Mouse (Mus musculus) neural tube, embryonic 13.5 days (tissue): ENCODE results near the gene Gm9. TPM values are rescaled to one million over a fixed set of nuclear protein-coding genes. Genes with fewer than 3 reads are reported as not detected.
A peak's percentile ranks its signal among the peaks of the same experiment; 100 is the strongest.
"Not testable (repeated sequence)": the region's sequence is repeated elsewhere in the genome, so short reads cannot be mapped to it uniquely, and the experiment has no call there.

ENCODE experiments used
- ATAC-seq: fragments of 200-750 bp; cut with Nextera tagmentation; 2 replicates; pipeline ENCODE4 v1.8.0; 2017; ENCODE audit warnings: low read depth, mild to moderate bottlenecking, moderate TSS enrichment, moderate library complexity
- H3K27ac ChIP-seq: fragments of 300-500 bp; sonication (generic); replicated peaks from 2 replicates; pipeline ENCODE4 v1.5.1; 2015; ENCODE audit warnings: moderate library complexity, mild to moderate bottlenecking, inconsistent platforms
- H3K27me3 ChIP-seq: fragments of 300-500 bp; sonication (generic); 2 replicates; pipeline ENCODE4 v1.6.1; 2015; ENCODE audit warnings: mild to moderate bottlenecking, inconsistent platforms
- H3K36me3 ChIP-seq: fragments of 300-500 bp; sonication (generic); 2 replicates; pipeline ENCODE4 v1.6.1; 2015; ENCODE audit warnings: mild to moderate bottlenecking, inconsistent platforms
- H3K4me1 ChIP-seq: fragments of 300-500 bp; sonication (generic); replicated peaks from 2 replicates; pipeline ENCODE4 v1.6.1; 2015; ENCODE audit warnings: inconsistent platforms
- H3K4me2 ChIP-seq: fragments of 300-500 bp; sonication (generic); 2 replicates; pipeline ENCODE4 v1.6.1; 2015; ENCODE audit warnings: inconsistent platforms, mild to moderate bottlenecking, moderate library complexity
- H3K4me3 ChIP-seq: fragments of 300-500 bp; sonication (generic); 2 replicates; pipeline ENCODE4 v1.5.1; 2015; ENCODE audit warnings: mild to moderate bottlenecking, inconsistent platforms
- H3K9ac ChIP-seq: fragments of 300-500 bp; sonication (generic); 2 replicates; pipeline ENCODE4 v1.6.1; 2015; ENCODE audit warnings: moderate library complexity, mild to moderate bottlenecking, inconsistent platforms
- H3K9me3 ChIP-seq: fragments of 300-500 bp; sonication (generic); 2 replicates; pipeline ENCODE4 v1.6.1; 2016; ENCODE audit warnings: inconsistent platforms
- WGBS: fragments of 180-500 bp; shearing (Covaris S2); methylation state at CpG from one replicate; pipeline ENCODE4 v1.1.7; 2015; 5-methylcytosine and 5-hydroxymethylcytosine counted together
- polyA plus RNA-seq: library from polyadenylated mRNA; unstranded; fragments of >200 nt; fragmentation: Nextera tagmentation; extraction: Ambion mirVana; gene quantifications from 2 replicates; pipeline ENCODE4 v1.2.1, GENCODE M21; 2015

Gene Gm9
- not detected in 2 replicates for polyA plus RNA-seq

DNA sequence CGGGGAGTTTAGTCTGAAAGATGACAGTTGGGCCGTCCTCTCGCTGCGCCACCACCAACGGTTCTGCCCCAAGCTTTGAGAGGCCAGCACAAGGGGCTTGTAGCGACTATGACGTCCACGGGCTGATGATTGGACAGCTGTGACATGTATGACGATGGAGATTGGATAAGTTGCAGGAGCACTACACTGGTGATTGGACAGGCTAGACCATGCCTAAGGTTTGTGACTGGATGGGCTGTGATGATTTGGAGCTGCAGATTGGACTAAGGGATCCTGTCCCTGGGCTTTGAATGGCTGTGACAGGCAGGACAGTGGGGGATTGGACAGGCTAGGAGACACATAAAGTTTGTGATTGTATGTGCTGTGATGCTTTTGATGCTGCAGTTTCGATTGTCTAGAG is at the start of gene Gm9:
Gm9 (minus strand) TSS at position 101 of the 400 bp plus-strand sequence.
- WGBS, result 89% methylated on average over 10 of the region's 10 CpGs
- H3K36me3 ChIP-seq, result no peaks in the 10 kb centered on the region
- H3K27ac ChIP-seq, result no peak within 1 kb of the TSS
- H3K9ac ChIP-seq, result no peak within 1 kb of the TSS
- H3K4me1 ChIP-seq, result no peaks in the 10 kb centered on the region
- H3K9me3 ChIP-seq, result no peaks in the 10 kb centered on the region
- no peaks in the 10 kb centered on the region for H3K27me3 ChIP-seq
- no peak within 1 kb of the TSS for H3K4me2 ChIP-seq
- no peak for ATAC-seq
- no peak within 1 kb of the TSS for H3K4me3 ChIP-seq

DNA sequence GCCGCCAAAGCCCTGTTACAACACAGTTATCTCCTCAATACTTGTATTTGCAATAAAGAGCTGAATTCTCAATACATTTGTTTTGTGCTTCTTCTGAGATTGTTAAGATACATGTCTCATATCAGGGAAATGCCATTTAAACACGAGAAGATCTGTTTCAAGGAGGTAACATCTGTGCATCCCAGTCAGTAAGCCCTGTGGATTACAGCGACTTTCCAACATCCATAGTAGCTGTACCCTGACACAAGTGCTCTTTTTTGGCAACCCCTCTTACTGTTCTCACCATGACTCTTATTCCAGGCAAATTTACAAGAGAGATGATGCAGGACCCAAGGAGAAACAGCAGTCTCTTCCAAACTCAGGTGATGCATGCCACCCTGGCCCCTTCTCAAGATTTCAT is 38.8 kb upstream of the Gm9 start, which contains the start of gene Rhox3a:
Rhox3a (plus strand) TSS at position 301 of the 400 bp plus-strand sequence.
- not testable (repeated sequence) for H3K9ac ChIP-seq, H3K4me3 ChIP-seq, H3K27me3 ChIP-seq, H3K9me3 ChIP-seq, ATAC-seq, H3K4me1 ChIP-seq, H3K36me3 ChIP-seq, H3K27ac ChIP-seq, H3K4me2 ChIP-seq
- WGBS, result 73% methylated on average over 1 of the region's 3 CpGs

DNA sequence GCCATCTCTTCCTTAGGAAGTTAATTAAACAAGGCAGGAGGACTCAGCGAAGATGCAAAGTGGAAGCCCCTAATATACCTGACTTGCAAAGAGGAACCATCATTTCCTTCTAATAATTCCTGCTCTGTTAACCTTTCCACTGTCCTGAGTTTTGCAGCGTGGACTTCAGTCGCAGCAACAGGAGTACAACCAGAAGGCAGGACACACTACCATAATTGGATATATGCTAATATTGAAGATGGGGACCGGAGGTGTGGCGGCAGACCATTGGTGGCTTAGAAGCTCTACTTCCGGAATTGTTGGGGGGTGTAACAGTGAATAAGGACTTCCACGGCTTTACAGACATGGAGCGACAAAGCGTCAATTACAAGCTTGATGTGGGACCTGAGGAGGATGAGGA is 33.8 kb upstream of the Gm9 start, which contains the start of gene Rhox2a:
Rhox2a (plus strand) TSS at position 301 of the 400 bp plus-strand sequence.
- not testable (repeated sequence) for H3K27me3 ChIP-seq, H3K9me3 ChIP-seq, H3K4me3 ChIP-seq, H3K36me3 ChIP-seq, ATAC-seq, H3K4me1 ChIP-seq, H3K9ac ChIP-seq, H3K27ac ChIP-seq, H3K4me2 ChIP-seq
- WGBS, result 83% methylated on average over 1 of the region's 9 CpGs

DNA sequence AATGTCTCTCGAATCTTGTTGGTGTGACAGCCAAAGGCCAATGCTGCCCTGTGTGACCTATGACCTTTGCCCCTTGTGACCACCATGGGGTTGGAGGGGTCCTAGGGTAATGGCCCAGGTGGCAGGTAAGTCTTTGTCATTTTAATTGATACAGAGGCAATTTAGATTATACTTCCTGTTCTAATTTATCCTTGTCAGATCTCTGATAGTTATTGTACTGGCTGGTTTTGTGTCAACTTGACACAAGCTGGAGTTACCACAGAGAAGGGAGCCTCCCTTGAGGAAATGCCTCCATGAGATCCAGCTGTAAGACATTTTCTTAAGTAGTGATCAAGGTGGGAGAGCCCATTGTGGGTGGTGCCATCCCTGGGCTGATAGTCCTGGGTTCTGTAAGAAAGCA is 11.3 kb upstream of the Gm9 start, which contains the start of gene Rhox1:
Rhox1 (minus strand) TSS at position 101 of the 400 bp plus-strand sequence.
- H3K4me3 ChIP-seq, H3K9me3 ChIP-seq, H3K36me3 ChIP-seq, H3K4me1 ChIP-seq, H3K9ac ChIP-seq, ATAC-seq, H3K27me3 ChIP-seq, H3K4me2 ChIP-seq, H3K27ac ChIP-seq: not testable (repeated sequence)
- WGBS, result 83% methylated on average over 1 of the region's 1 CpGs

DNA sequence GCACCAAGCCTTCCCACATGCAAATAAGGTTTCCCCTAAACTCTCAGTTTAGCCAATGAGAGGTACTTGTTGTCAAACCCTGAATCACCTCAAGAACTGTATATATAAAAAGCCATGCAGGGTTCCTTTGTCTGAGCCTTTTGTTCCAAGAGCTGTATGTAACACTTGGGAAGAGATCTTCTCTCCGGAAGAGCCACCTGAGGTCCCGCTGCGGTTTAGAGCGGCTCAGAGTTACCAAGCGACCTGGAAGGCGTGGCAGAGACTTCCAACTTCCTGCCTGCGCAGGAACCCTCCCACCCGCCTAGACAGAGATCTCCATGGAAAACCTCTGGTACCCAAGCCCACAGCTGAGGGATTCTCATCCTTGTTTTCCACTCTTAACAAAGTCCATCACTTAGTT is 12.2 kb downstream of the Gm9 start:
- Histone ChIP-seq H3K4me1 (no peaks in the 10 kb centered on the region), H3K9ac (no peak overlapping the region), H3K27me3 (no peaks in the 10 kb centered on the region), H3K36me3 (no peaks in the 10 kb centered on the region), H3K27ac (no peak overlapping the region), H3K4me3 (no peak overlapping the region), H3K9me3 (no peaks in the 10 kb centered on the region), H3K4me2 (no peak overlapping the region)
- WGBS, result 52% methylated on average over 8 of the region's 8 CpGs
- no peak for ATAC-seq

DNA sequence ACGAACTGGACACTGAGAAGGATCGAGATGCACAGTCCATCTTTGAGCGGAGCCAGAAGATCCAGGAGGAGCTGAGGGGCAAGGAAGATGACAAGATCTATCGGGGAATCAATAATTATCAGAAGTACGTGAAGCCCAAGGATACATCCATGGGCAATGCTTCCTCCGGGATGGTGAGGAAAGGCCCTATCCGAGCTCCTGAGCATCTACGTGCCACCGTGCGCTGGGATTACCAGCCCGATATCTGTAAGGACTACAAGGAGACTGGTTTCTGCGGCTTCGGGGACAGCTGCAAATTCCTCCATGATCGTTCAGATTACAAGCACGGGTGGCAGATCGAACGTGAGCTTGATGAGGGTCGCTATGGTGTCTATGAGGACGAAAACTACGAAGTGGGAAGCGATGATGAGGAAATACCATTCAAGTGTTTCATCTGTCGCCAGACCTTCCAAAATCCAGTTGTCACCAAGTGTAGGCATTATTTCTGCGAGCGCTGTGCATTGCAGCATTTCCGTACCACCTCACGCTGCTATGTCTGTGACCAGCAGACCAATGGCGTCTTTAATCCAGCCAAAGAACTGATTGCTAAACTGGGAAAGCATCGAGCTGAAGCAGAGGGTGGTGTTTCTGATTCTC is 19.0 kb downstream of the Gm9 start:
- Histone ChIP-seq H3K36me3 (peaks cover 9% of the 10 kb centered on the region; the same call in 1 of the 2 replicates), H3K4me3 (peak overlapping the region; percentile 51), H3K9me3 (no peaks in the 10 kb centered on the region), H3K4me2 (peak overlapping the region; percentile 58), H3K27me3 (no peaks in the 10 kb centered on the region), H3K4me1 (peaks cover 14% of the 10 kb centered on the region; the same call in 1 of the 2 replicates), H3K9ac (peak overlapping the region; percentile 73), H3K27ac (peak overlapping the region; percentile 84)
- ATAC-seq, result peak; percentile 49
- 24% methylated on average over 28 of the region's 28 CpGs for whole genome bisulfite sequencing

DNA sequence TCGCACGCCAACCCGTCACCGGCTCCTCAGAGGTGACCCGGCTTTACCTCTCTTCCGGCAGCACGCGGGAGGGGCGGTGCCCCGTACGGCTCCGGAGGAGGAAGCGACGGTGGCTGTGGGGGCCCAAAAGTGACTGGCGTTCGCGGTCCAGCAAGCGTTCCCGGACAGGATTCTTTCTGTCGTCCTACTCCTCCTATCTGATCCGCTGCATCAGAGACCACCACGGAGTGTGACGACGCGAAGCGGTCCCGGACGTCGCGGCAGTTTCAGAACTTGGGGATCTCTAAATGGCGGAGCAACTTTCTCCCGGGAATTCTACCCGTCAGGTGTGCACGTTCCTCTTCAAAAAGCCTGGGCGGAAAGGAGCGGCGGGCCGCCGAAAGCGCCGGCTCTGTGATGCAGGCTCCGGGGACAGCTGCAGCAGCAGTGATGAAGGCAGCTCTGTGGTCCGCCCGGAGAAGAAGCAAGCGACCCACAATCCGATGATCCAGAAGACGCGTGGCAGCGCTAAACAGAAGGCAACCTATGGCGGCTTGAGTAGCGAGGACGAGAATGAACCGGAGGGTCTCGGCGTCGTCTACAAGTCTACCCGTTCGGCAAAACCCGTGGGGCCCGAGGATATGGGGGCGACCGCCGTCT is 19.6 kb downstream of the Gm9 start, which contains the start of the genes Ndufa1 and Rnf113a1:
Ndufa1 (minus strand) TSS at position 59 of the 639 bp plus-strand sequence.
Rnf113a1 (plus strand) TSS at position 141 of the 639 bp plus-strand sequence.
- peaks cover 10% of the 10 kb centered on the region; the same call in 1 of the 2 replicates for H3K36me3 ChIP-seq
- peak within 1 kb of the TSS; percentile 84 for H3K27ac ChIP-seq
- H3K4me3 ChIP-seq, result peak within 1 kb of the TSS; percentile 51
- 27% methylated on average over 63 of the region's 63 CpGs for WGBS
- H3K4me2 ChIP-seq, result peak within 1 kb of the TSS; percentile 58
- peaks cover 14% of the 10 kb centered on the region; the same call in 1 of the 2 replicates for H3K4me1 ChIP-seq
- H3K27me3 ChIP-seq, result no peaks in the 10 kb centered on the region
- ATAC-seq, result peak; percentile 92
- peak within 1 kb of the TSS; percentile 73 for H3K9ac ChIP-seq
- H3K9me3 ChIP-seq, result no peaks in the 10 kb centered on the region

DNA sequence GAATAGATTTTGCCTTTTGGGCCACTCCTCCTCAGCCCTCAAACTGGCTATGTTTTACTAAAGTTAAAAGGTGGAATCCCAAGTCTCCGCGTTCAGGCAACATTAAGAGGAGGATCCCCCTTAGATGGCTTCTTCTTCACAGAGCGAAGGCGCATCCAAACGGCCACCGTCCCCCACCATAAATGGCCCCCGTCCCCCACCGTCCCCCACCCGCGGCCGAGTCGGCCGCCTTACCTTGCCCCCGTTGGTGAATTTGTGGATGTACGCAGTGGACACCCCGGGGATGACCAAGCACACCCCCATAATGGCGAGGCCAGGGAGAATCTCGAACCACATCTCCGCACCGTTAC is 20.1 kb downstream of the Gm9 start:
- H3K9me3 ChIP-seq, result no peaks in the 10 kb centered on the region
- peak overlapping the region; percentile 84; the same call in 1 of the 2 replicates for H3K27ac ChIP-seq
- H3K4me3 ChIP-seq, result peak overlapping the region; percentile 51
- no peak for ATAC-seq
- H3K4me1 ChIP-seq, result peaks cover 14% of the 10 kb centered on the region; the same call in 1 of the 2 replicates
- H3K9ac ChIP-seq, result peak overlapping the region; percentile 73
- H3K36me3 ChIP-seq, result peaks cover 10% of the 10 kb centered on the region; the same call in 1 of the 2 replicates
- WGBS, result 23% methylated on average over 20 of the region's 20 CpGs
- peak overlapping the region; percentile 58 for H3K4me2 ChIP-seq
- H3K27me3 ChIP-seq, result no peaks in the 10 kb centered on the region

DNA sequence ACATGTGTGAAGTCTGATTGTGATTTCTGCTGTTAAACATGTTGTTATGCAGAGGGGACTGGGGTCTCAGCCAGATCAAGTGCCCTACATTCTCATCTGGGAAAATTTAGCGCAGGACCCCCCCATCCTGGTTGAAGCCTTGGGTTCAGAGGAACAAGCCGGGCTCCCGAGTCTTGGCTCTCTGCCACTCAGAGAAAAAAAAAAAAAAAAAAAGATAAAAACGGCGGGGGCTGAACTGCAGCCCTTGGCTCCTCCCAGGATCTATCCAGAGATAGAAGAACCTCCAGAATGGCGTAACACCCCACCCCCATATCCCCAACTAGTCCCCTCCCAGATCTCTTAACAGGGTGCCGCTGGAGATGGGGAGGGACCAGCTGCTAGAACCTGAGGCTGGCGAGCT is 26.4 kb downstream of the Gm9 start:
- ATAC-seq, result not testable (repeated sequence)
- 71% methylated on average over 8 of the region's 8 CpGs for WGBS

DNA sequence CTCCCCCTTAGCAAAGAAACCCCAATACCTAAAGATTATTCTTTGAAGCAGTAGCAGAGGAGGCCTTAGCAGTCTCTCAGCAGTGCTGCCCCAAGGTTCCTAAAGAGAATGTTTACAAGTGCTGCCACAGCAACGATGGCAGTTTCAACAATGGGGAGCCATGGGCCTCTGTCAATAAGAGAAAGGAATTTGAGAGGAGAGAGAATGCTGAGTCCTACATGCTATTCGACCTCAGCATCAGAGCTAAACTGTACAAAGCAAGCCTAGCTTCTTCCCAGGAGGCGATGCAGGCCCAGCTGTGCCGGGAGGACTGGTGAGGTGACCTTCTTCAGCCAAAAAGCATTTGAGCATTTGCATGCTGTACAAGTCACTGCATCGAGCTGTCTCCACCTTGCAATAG is 42.1 kb downstream of the Gm9 start, which contains the start of gene Akap14:
Akap14 (minus strand) TSS at position 101 of the 400 bp plus-strand sequence.
- Histone ChIP-seq H3K36me3 (no peaks in the 10 kb centered on the region), H3K9me3 (no peaks in the 10 kb centered on the region), H3K4me3 (no peak within 1 kb of the TSS), H3K4me1 (no peaks in the 10 kb centered on the region), H3K27ac (no peak within 1 kb of the TSS), H3K9ac (no peak within 1 kb of the TSS), H3K4me2 (no peak within 1 kb of the TSS), H3K27me3 (no peaks in the 10 kb centered on the region)
- no peak for ATAC-seq
- 40% methylated on average over 5 of the region's 5 CpGs for WGBS

More for the DNA sequence above, 26.4 kb downstream of the Gm9 start:
- H3K4me1 ChIP-seq, H3K4me3 ChIP-seq, H3K4me2 ChIP-seq, H3K27me3 ChIP-seq, H3K9ac ChIP-seq, H3K9me3 ChIP-seq, H3K27ac ChIP-seq: not testable (repeated sequence)
- peaks cover 10% of the 10 kb centered on the region; the same call in 1 of the 2 replicates for H3K36me3 ChIP-seq

DNA sequence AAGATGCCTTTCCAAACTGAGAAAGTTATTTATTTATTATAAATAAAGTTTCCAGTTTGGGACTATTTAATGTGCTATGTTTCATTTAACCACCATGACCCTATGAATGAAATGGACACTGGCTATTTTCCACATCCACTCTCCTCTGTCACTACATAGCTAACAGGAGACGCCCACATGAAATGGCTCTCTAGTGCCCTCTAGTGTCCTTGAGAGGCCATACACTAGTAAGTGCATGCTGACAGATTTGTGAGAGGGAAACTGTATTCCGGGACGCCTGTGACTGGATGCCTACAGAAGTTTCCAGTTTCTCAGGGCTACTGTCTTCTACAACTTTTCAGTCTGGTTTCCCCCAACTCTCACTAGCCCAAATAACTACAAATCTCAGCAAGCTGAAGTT is 43.8 kb downstream of the Gm9 start:
- H3K27ac ChIP-seq, result no peak overlapping the region
- ATAC-seq, result no peak
- 44% methylated on average over 3 of the region's 3 CpGs for WGBS
- H3K4me3 ChIP-seq, result no peak overlapping the region
- H3K4me1 ChIP-seq, result no peaks in the 10 kb centered on the region
- no peaks in the 10 kb centered on the region for H3K27me3 ChIP-seq
- H3K9me3 ChIP-seq, result no peaks in the 10 kb centered on the region
- H3K4me2 ChIP-seq, result no peak overlapping the region
- H3K36me3 ChIP-seq, result no peaks in the 10 kb centered on the region
- no peak overlapping the region for H3K9ac ChIP-seq

DNA sequence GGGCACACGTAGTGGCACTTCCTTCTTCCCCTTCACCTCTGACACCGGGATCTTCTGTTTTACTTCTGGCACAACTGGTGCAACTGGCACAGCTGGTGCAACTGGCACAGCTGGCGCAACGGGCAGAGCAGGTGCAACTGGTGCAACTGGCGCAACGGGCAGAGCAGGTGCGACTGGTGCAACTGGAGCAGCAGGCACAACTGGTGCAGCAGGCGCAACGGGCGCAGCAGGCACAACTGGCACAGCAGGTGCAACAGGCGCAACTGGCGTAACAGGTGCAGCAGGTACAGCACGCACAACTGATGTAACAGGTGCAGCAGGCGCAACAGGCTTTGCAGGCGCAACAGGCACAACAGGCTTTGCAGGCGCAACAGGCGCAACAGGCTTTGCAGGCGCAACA is 47.7 kb downstream of the Gm9 start:
- no peak overlapping the region for H3K27ac ChIP-seq
- 83% methylated on average over 18 of the region's 18 CpGs for WGBS
- no peak overlapping the region for H3K4me2 ChIP-seq

More for the DNA sequence above, 47.7 kb downstream of the Gm9 start:
- Histone ChIP-seq H3K9me3 (no peaks in the 10 kb centered on the region), H3K4me1 (no peaks in the 10 kb centered on the region), H3K4me3 (no peak overlapping the region), H3K9ac (no peak overlapping the region), H3K27me3 (no peaks in the 10 kb centered on the region), H3K36me3 (no peaks in the 10 kb centered on the region)
- no peak for ATAC-seq
